Mouse (Mus musculus): ENCODE measurements at regions not wholly inside any gene's neighbourhood (a gene's known extent, or its start where the extent isn't known, plus 50 kb on each side); places are given as distances from the start of the nearest gene placed in this dataset.
"Not testable (repeated sequence)": the region's sequence is repeated elsewhere in the genome, so short reads cannot be mapped to it uniquely, and the experiment has no call there.

GRCm38 (mm10) chr19:19347017-19347416, 236.0 kb upstream of the Rorb start:
- no peak for DNase-seq (ENCODE audit: low read depth)

GRCm38 (mm10) chr19:19344426-19344811, 233.4 kb upstream of the Rorb start:
- no peak for DNase-seq (ENCODE audit: low read depth)

GRCm38 (mm10) chr19:19343702-19344425, 232.9 kb upstream of the Rorb start:
- no peak for DNase-seq (ENCODE audit: low read depth)

GRCm38 (mm10) chr19:19307142-19307541, 196.1 kb upstream of the Rorb start:
- DNase-seq (ENCODE audit: low read depth), result not testable (repeated sequence)

GRCm38 (mm10) chr19:19306476-19307131, 195.6 kb upstream of the Rorb start:
- no peak for DNase-seq (ENCODE audit: low read depth)

GRCm38 (mm10) chr19:19285864-19286263, 174.9 kb upstream of the Rorb start:
- not testable (repeated sequence) for DNase-seq (ENCODE audit: low read depth)

GRCm38 (mm10) chr19:19246837-19247560, 136.0 kb upstream of the Rorb start:
- no peak for DNase-seq (ENCODE audit: low read depth)

GRCm38 (mm10) chr19:19229305-19229994, 118.5 kb upstream of the Rorb start:
- no peak for DNase-seq (ENCODE audit: low read depth)

GRCm38 (mm10) chr19:19220826-19221225, 109.8 kb upstream of the Rorb start:
- DNase-seq (ENCODE audit: low read depth), result no peak

- DNase-seq (ENCODE audit: low read depth), result no peak
Measured at GRCm38 (mm10) chr19:19219352-19219751, 108.4 kb upstream of the Rorb start.

- no peak for DNase-seq (ENCODE audit: low read depth)
Measured at GRCm38 (mm10) chr19:19218700-19219099, 107.7 kb upstream of the Rorb start.

- no peak for DNase-seq (ENCODE audit: low read depth)
Measured at GRCm38 (mm10) chr19:19199534-19199933, 88.5 kb upstream of the Rorb start.

- no peak for DNase-seq (ENCODE audit: low read depth)
Measured at GRCm38 (mm10) chr19:19198780-19199179, 87.8 kb upstream of the Rorb start.

GRCm38 (mm10) chr19:19194728-19195127, 83.7 kb upstream of the Rorb start:
- peak; percentile 10 for DNase-seq (ENCODE audit: low read depth)

GRCm38 (mm10) chr19:19194306-19194705, 83.3 kb upstream of the Rorb start:
- no peak for DNase-seq (ENCODE audit: low read depth)

- DNase-seq (ENCODE audit: low read depth), result no peak
Measured at GRCm38 (mm10) chr19:19172767-19173166, 61.8 kb upstream of the Rorb start.

GRCm38 (mm10) chr19:19170807-19171206, 59.8 kb upstream of the Rorb start:
- DNase-seq (ENCODE audit: low read depth), result no peak
